Mouse (Mus musculus) forebrain, embryonic 13.5 days (tissue): ENCODE results near the gene Capn10. TPM values are rescaled to one million over a fixed set of nuclear protein-coding genes. Genes with fewer than 3 reads are reported as not detected.

Experiments used
- ATAC-seq: fragments of 200-750 bp; cut with Nextera tagmentation; 2 replicates; pipeline ENCODE4 v1.8.0; 2017
- H3K27ac ChIP-seq: fragments of 300-500 bp; sonication (generic); 2 replicates; pipeline ENCODE4 v1.5.1; 2015; ENCODE audit warnings: inconsistent platforms, mild to moderate bottlenecking, moderate library complexity
- H3K27me3 ChIP-seq: fragments of 300-500 bp; sonication (generic); 2 replicates; pipeline ENCODE4 v1.6.1; 2015; ENCODE audit warnings: mild to moderate bottlenecking, inconsistent platforms
- H3K36me3 ChIP-seq: fragments of 300-500 bp; sonication (generic); 2 replicates; pipeline ENCODE4 v1.6.1; 2015; ENCODE audit warnings: mild to moderate bottlenecking, inconsistent platforms; ENCODE audit not compliant: poor library complexity, severe bottlenecking
- H3K4me1 ChIP-seq: fragments of 300-500 bp; sonication (generic); 2 replicates; pipeline ENCODE4 v1.6.1; 2015; ENCODE audit warnings: inconsistent platforms
- H3K4me2 ChIP-seq: fragments of 300-500 bp; sonication (generic); 2 replicates; pipeline ENCODE4 v1.6.1; 2015; ENCODE audit warnings: inconsistent platforms, mild to moderate bottlenecking, moderate library complexity
- H3K4me3 ChIP-seq: fragments of 300-500 bp; sonication (generic); 2 replicates; pipeline ENCODE4 v1.5.1; 2015; ENCODE audit warnings: mild to moderate bottlenecking, inconsistent platforms
- H3K9ac ChIP-seq: fragments of 300-500 bp; sonication (generic); 2 replicates; pipeline ENCODE4 v1.6.1; 2015; ENCODE audit warnings: mild to moderate bottlenecking, inconsistent platforms
- H3K9me3 ChIP-seq: fragments of 300-500 bp; sonication (generic); replicated peaks from 2 replicates; pipeline ENCODE4 v1.6.1; 2016; ENCODE audit warnings: inconsistent platforms
- WGBS: fragments of 180-500 bp; shearing (Covaris S2); methylation state at CpG from one replicate; pipeline ENCODE4 v1.1.7; 2015; 5-methylcytosine and 5-hydroxymethylcytosine counted together
- polyA plus RNA-seq: library from polyadenylated mRNA; unstranded; fragments of >200 nt; fragmentation: Nextera tagmentation; extraction: Ambion mirVana; gene quantifications from 2 replicates; pipeline ENCODE4 v1.2.1, GENCODE M21; 2015

The Capn10 gene
- 51.7 and 54.3 TPM in 2 replicates for polyA plus RNA-seq

DNA sequence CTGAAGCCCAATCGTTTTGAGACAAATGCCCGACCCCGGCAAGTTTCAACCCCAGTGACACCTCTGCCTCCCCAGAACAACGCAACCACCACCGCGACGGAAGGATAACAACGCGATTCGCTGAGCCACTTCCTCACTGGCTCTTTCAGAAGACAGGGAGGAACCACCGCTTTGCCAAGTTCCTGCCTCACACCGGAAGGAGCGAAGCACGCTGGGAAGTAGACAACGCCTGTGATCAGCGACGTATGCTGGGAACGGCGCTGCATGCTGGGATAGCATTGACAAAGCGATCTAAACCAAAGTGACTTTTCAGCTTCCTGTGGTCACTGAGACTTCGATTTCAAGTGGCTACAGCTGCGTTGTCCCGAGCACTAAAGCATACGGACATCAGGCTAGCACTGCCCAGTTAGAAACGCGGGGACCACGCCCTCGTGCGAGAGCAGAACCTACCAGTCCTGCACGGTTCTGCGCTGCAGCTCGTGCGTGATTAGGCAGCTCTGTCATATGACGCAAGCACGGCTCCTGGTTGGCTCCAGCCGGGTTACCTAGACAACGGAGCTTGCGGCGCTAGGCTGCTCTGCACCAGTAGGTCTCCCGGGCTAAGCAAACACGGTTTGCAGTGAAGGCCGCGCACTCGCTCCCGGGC, at the start of gene Capn10:
TSS of gene Capn10 (plus strand) at position 195 of the 646 bp plus-strand sequence.
- peaks cover 29% of the 10 kb centered on the region for H3K4me1 ChIP-seq
- peak within 1 kb of the TSS; percentile 79 for H3K4me2 ChIP-seq
- peak within 1 kb of the TSS; percentile 95 for H3K27ac ChIP-seq
- peaks cover 18% of the 10 kb centered on the region for H3K36me3 ChIP-seq
- H3K27me3 ChIP-seq: peaks cover 4% of the 10 kb centered on the region; the same call in 1 of the 2 replicates
- peak within 1 kb of the TSS; percentile 82 for H3K9ac ChIP-seq
- ATAC-seq: peak; percentile 100
- peak within 1 kb of the TSS; percentile 71 for H3K4me3 ChIP-seq
- WGBS: under 1% methylated on average over 45 of the region's 45 CpGs
- no peaks in the 10 kb centered on the region for H3K9me3 ChIP-seq

DNA sequence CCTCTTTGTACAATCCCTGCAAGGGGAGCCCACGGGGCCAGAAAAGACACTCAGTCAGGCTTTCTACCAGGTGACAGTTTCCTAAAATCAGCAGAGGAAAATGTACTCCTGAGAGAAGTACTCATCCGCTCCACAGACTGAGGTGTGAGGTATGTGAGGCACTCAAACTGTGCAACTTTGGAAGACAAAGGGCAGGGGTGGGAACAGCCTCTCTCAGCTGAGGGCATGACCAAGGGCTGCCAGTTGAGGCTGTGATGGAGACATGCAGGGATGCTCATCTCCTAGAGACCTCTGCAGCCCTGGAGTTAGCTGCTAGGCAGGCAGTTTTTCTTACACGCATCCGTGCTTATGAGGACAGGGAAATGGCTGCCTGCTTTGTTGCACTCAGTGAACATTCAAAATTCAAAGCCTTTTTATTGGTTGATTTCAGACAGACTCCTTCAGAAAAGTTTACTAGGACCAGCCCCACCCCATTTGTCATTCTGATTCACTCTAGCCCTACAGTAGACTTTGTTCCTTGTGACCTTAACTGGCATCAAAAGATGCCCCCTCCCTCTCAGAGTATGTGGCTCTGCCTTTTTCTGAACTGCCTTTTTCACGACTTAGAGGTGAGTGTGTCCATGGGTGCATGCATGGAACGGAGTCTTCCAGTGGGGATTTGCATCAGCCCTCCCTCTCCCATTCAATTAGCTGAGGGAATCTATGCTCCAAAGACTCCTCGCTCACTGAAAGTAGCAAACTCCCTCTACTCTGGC, 45.1 kb upstream of the Capn10 start:
- Histone ChIP-seq H3K4me2 (no peak overlapping the region), H3K9ac (no peak overlapping the region), H3K4me3 (no peak overlapping the region), H3K27me3 (no peaks in the 10 kb centered on the region), H3K9me3 (no peaks in the 10 kb centered on the region), H3K27ac (no peak overlapping the region), H3K4me1 (no peaks in the 10 kb centered on the region), H3K36me3 (no peaks in the 10 kb centered on the region)
- ATAC-seq: no peak
- 76% methylated on average over 7 of the region's 7 CpGs for WGBS

DNA sequence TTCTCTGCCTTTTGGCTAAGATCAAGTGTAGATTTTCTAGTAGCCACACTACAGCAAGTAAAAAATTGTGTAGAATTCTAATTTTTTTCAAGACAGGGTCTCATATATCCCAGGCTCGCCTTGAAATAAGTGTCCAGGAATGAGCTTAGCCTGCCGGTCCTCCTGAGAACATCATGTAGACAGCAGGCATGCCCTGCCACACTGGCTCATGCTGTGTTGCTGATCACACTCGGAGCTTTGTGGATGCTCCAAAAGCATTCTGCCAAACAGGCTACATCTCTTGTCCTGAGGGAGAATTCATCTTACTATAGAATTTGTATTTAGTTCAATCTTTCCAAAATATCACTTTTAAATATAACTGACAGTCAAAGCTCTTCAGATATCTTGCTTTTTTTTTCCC, 41.4 kb upstream of the Capn10 start:
- Histone ChIP-seq H3K9ac (no peak overlapping the region), H3K4me1 (no peaks in the 10 kb centered on the region), H3K27me3 (no peaks in the 10 kb centered on the region), H3K9me3 (no peaks in the 10 kb centered on the region), H3K4me3 (no peak overlapping the region), H3K27ac (no peak overlapping the region), H3K4me2 (no peak overlapping the region), H3K36me3 (no peaks in the 10 kb centered on the region)
- ATAC-seq: no peak
- 72% methylated on average over 3 of the region's 3 CpGs for WGBS

DNA sequence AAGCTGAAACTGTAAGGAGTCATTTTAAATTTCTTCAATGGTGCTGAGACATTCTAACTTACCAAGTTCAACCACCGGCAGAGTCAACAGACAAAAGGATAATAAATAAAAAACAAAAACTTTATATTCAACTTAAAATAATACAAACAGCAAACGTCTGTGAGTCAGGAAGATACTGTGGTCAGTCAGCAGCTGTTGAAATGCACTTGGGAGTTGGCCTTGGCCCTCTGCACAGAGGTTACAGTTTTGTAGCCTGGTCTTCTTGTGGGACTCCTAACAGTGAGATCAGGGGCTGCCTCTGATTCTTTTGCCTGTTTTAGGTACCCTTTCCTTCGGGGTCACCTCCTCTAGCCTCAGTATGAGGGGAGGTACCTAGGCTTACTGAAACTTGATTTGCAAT, 40.3 kb upstream of the Capn10 start:
- Histone ChIP-seq H3K4me3 (no peak overlapping the region), H3K9ac (no peak overlapping the region), H3K27me3 (0 out of 2 replicates have a peak, but pooled peaks cover 3% of the 10 kb centered on the region), H3K4me1 (no peaks in the 10 kb centered on the region), H3K4me2 (no peak overlapping the region), H3K27ac (no peak overlapping the region), H3K36me3 (no peaks in the 10 kb centered on the region), H3K9me3 (no peaks in the 10 kb centered on the region)
- ATAC-seq: no peak
- 74% methylated on average over 3 of the region's 3 CpGs for WGBS

DNA sequence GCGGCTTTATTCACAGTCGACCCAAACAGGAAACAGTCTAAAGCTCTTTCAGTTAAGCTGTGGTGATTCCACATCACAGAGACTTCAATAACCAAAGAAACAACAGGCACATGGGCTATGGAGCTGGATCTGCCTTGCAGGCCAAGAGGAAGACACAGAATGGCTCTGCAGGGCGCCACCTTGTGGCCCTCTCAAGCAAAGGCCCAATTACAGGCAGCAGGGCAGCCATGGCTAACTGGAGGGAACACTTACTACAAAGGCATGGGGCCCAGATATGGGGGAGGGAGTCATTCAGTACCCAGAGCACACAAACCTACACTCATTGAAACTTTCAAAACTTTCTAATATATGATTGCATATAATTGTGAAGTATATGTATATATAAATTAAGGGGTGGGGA, 39.1 kb upstream of the Capn10 start:
- Histone ChIP-seq H3K27ac (no peak overlapping the region), H3K9ac (no peak overlapping the region), H3K27me3 (peaks cover 10% of the 10 kb centered on the region; the same call in 1 of the 2 replicates), H3K36me3 (no peaks in the 10 kb centered on the region), H3K4me1 (no peaks in the 10 kb centered on the region), H3K9me3 (no peaks in the 10 kb centered on the region), H3K4me2 (no peak overlapping the region), H3K4me3 (no peak overlapping the region)
- peak; percentile 82 for ATAC-seq
- 11% methylated on average over 3 of the region's 3 CpGs for WGBS

DNA sequence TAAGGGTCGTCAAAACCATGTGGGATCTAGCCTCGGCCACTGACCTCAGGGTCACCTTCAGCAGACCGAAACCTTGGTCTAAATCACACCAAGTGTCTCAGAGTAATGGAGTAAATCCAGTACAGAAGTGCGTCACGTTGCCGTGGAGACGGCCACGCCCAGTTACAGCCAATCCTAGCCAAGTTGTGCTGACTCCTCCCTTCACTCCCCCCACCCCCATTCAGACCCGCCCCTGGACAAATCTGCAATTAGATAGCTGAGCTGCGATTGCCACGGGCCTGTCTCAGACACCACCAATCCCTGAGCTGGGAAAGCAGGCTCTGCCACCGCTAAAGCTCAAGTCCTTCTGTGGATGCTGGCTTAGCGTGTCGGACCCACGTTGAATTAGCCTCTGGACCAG, 31.4 kb upstream of the Capn10 start, which contains the start of gene Ankmy1:
TSS of gene Ankmy1 (minus strand) at position 121 of the 400 bp plus-strand sequence.
- Histone ChIP-seq H3K36me3 (no peaks in the 10 kb centered on the region), H3K27ac (peak within 1 kb of the TSS; percentile 31; the same call in 1 of the 2 replicates), H3K9ac (no peak within 1 kb of the TSS), H3K4me2 (peak within 1 kb of the TSS; percentile 55), H3K4me1 (peaks cover 23% of the 10 kb centered on the region), H3K9me3 (no peaks in the 10 kb centered on the region), H3K4me3 (peak within 1 kb of the TSS; percentile 21), H3K27me3 (peaks cover 20% of the 10 kb centered on the region)
- peak; percentile 41 for ATAC-seq
- 2% methylated on average over 15 of the region's 15 CpGs for WGBS

DNA sequence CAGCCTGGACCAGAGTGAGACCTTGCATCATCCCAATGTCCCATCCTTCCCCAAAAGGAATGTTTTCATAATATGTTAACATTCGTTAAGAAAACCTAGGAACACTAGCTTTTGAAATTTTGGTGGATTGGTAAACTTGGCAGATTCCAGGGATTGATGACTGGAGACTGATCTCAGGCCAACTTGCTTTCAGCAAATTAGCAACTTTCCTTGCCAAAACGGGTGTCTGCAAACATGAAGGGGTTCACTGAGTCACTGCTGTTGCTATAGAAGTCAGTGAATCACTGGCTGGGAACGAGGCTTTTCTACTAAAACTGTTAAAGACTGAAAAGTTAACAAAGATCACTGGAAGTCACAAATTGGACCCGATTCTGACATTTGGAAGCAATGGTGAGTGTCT, 30.5 kb upstream of the Capn10 start:
- Histone ChIP-seq H3K27me3 (peaks cover 20% of the 10 kb centered on the region), H3K9me3 (no peaks in the 10 kb centered on the region), H3K4me1 (peaks cover 31% of the 10 kb centered on the region), H3K36me3 (no peaks in the 10 kb centered on the region), H3K4me2 (no peak overlapping the region), H3K27ac (no peak overlapping the region), H3K9ac (no peak overlapping the region), H3K4me3 (no peak overlapping the region)
- ATAC-seq: no peak
- 72% methylated on average over 4 of the region's 4 CpGs for WGBS

DNA sequence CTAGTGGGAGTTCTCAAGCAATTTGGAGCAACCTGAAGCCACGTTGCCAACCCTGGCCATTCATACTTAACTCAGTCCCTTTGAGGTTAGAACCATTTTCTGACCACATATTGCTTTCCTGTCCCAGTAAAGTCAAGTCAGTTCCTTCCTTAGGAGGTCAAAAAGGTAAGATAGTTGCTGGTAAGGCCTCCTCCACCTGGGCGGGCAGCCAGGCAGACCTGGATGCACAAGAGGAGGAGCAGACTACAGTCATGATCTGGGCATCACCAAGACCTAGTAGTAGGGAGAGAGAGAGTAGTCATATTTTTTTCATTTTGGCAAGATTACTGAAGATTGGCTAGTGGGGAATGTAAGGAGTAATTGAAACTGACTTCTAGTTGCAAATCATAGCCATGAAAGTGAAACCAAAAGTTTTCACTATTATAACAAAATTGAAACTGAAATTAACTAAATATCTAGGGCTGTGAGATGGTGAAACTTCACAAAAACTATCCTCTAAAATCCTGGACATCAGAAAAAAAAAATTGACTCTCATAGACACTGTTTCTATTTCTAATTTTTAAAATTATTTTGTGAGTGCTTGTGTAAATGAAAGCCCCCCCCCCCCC, 28.4 kb upstream of the Capn10 start:
- peaks cover 11% of the 10 kb centered on the region for H3K27me3 ChIP-seq
- H3K27ac ChIP-seq: no peak overlapping the region
- H3K4me2 ChIP-seq: no peak overlapping the region
- no peak overlapping the region for H3K9ac ChIP-seq
- peaks cover 44% of the 10 kb centered on the region for H3K4me1 ChIP-seq
- WGBS: 91% methylated on average over 2 of the region's 2 CpGs
- H3K9me3 ChIP-seq: no peaks in the 10 kb centered on the region
- ATAC-seq: no peak
- no peaks in the 10 kb centered on the region for H3K36me3 ChIP-seq
- H3K4me3 ChIP-seq: no peak overlapping the region

DNA sequence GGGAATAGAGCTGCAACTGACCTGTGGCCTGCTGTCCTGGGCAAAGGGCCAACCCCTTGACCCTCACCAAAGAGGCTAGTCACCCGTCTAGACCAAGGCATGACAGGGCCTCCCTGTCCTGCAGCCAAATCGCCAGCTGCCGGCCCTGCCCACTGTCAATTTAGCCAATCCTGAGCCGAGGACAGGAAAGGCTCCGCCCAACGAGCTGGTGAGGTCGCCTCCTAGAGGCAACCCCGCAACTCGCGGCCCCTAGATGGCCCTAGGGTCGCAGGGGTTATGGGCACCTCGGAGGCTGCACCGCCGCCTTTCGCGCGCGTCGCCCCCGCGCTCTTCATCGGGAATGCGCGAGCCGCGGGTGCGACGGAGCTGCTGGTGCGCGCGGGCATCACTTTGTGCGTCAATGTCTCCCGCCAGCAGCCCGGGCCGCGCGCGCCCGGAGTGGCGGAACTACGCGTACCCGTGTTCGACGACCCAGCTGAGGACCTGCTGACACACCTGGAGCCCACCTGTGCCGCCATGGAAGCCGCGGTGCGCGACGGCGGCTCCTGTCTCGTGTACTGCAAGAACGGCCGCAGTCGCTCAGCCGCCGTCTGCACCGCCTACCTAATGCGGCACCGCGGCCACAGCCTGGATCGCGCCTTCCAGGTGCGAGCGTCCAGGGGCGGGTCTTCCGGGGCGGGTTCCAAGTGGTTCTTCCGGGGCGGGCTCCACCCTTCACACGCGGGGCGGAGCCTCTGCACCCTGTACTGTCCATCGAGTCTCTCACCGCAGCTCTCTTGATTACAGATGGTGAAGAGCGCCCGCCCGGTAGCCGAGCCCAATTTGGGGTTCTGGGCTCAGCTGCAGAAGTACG, 27.2 kb upstream of the Capn10 start, which contains the start of gene Dusp28:
TSS of gene Dusp28 (plus strand) at position 203 of the 853 bp plus-strand sequence.
- under 1% methylated on average over 81 of the region's 81 CpGs for WGBS
- H3K4me3 ChIP-seq: peak within 1 kb of the TSS; percentile 57

DNA sequence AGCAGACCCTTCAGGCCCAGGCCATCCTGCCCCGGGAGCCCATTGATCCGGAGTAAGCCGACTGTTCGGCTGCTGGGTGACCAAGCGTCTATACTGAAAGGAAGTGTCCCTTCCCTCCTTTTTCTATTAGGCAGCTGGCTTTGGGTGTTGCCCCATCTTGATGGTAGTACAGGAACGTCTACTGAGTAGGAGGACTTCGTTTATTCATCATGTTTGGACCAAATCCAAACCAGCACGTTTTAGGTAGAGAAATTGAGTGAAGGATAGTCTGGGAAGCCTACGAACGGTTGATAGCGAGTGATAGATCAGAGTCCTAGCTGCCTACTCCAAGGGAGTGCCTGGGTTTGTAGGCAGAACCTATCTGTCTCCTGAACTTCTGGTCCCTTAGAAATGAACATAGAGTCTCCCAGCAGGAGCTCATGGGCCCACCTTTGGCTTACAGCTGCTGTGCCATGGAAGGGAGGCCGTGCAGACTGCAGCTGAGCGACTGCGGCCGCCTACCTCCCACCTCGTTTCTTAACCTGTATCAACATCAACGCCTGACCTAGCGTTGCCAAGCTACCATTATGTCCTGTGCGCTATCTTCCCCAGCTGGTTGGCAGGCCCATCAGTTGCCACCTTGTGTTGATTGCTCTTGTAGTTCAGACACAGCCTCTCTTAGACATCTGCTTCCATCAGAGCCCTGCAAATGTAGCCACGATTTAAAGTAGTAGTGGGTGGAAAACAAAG, 26.4 kb upstream of the Capn10 start:
- no peak for ATAC-seq
- Histone ChIP-seq H3K27ac (peak overlapping the region; percentile 80), H3K4me1 (peaks cover 56% of the 10 kb centered on the region), H3K4me3 (peak overlapping the region; percentile 57), H3K27me3 (0 out of 2 replicates have a peak, but pooled peaks cover 4% of the 10 kb centered on the region), H3K4me2 (peak overlapping the region; percentile 72), H3K36me3 (no peaks in the 10 kb centered on the region), H3K9me3 (no peaks in the 10 kb centered on the region), H3K9ac (peak overlapping the region; percentile 70)
- WGBS: 43% methylated on average over 20 of the region's 20 CpGs

More for the DNA sequence above, 27.2 kb upstream of the Capn10 start, which contains the start of gene Dusp28:
- no peaks in the 10 kb centered on the region for H3K9me3 ChIP-seq
- peak within 1 kb of the TSS; percentile 80 for H3K27ac ChIP-seq
- ATAC-seq: peak; percentile 87
- no peaks in the 10 kb centered on the region for H3K36me3 ChIP-seq
- peak within 1 kb of the TSS; percentile 72 for H3K4me2 ChIP-seq
- peak within 1 kb of the TSS; percentile 70 for H3K9ac ChIP-seq
- H3K27me3 ChIP-seq: 0 out of 2 replicates have a peak, but pooled peaks cover 6% of the 10 kb centered on the region
- H3K4me1 ChIP-seq: peaks cover 52% of the 10 kb centered on the region

DNA sequence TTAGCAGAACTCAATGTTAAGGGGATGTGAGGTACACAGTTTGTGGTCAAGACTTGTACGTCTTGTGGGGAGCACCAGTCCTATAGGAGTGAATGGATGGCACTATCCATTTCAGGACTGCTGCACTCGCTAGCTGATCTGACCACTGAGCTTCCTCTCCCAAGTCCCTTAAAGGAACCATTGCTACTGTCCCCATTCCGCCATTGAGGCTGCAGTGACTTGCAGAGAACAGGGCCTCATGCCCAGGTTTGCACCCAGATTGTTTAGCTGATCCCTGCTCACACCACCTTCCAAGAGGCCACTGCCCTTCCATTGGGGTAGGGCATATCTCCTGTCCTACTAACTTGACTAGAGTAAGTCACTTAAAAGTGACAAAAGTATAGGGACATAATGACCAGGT, 25.5 kb upstream of the Capn10 start:
- Histone ChIP-seq H3K27me3 (0 out of 2 replicates have a peak, but pooled peaks cover 4% of the 10 kb centered on the region), H3K4me3 (no peak overlapping the region), H3K4me2 (no peak overlapping the region), H3K9me3 (no peaks in the 10 kb centered on the region), H3K36me3 (peaks cover under 1% of the 10 kb centered on the region; the same call in 1 of the 2 replicates), H3K27ac (no peak overlapping the region), H3K4me1 (peaks cover 53% of the 10 kb centered on the region), H3K9ac (no peak overlapping the region)
- ATAC-seq: no peak
- WGBS: 88% methylated on average over 3 of the region's 3 CpGs
